Mouse (Mus musculus): ENCODE data around the gene Dus1l. TPM values are rescaled to one million over a fixed set of nuclear protein-coding genes. Genes with fewer than 3 reads are reported as not detected.
A peak's percentile ranks its signal among the peaks of the same experiment; 100 is the strongest.
"Not testable (repeated sequence)": the region's sequence is repeated elsewhere in the genome, so short reads cannot be mapped to it uniquely, and the experiment has no call there.

Gene Dus1l
- polyA plus RNA-seq, 1 experiment from 2014 or later, result 87.0 TPM

GRCm38 (mm10) chr11:120777123-120777522 lies 19.1 kb downstream of the Dus1l start:
- no peak for DNase-seq (ENCODE audit: low spot score)

- peak; percentile 94 for DNase-seq (ENCODE audit: low spot score)
Measured at GRCm38 (mm10) chr11:120775774-120776469, 20.3 kb downstream of the Dus1l start.

GRCm38 (mm10) chr11:120773463-120774190 lies 22.6 kb downstream of the Dus1l start:
- no peak for DNase-seq (ENCODE audit: low spot score)

- DNase-seq (ENCODE audit: low spot score), result no peak
Measured at GRCm38 (mm10) chr11:120772749-120773148, 23.5 kb downstream of the Dus1l start.

GRCm38 (mm10) chr11:120768206-120768605 lies 28.0 kb downstream of the Dus1l start:
- no peak for DNase-seq (ENCODE audit: low spot score)

GRCm38 (mm10) chr11:120767023-120767422 lies 29.2 kb downstream of the Dus1l start:
- DNase-seq (ENCODE audit: low spot score), result not testable (repeated sequence)

- not testable (repeated sequence) for DNase-seq (ENCODE audit: low spot score)
Measured at GRCm38 (mm10) chr11:120763121-120763999, 32.8 kb downstream of the Dus1l start.

- DNase-seq (ENCODE audit: low spot score), result not testable (repeated sequence)
Measured at GRCm38 (mm10) chr11:120762672-120763041, 33.5 kb downstream of the Dus1l start, which contains the start of gene Hmga1b. Gene Hmga1b (plus strand): TSS chr11:120762794.

GRCm38 (mm10) chr11:120761811-120762671 lies 34.2 kb downstream of the Dus1l start:
- DNase-seq (ENCODE audit: low spot score), result no peak

GRCm38 (mm10) chr11:120760236-120760635 lies 36.0 kb downstream of the Dus1l start:
- no peak for DNase-seq (ENCODE audit: low spot score)

GRCm38 (mm10) chr11:120751606-120752005 lies 44.6 kb downstream of the Dus1l start:
- no peak for DNase-seq (ENCODE audit: low spot score)

GRCm38 (mm10) chr11:120749430-120749829 lies 46.8 kb downstream of the Dus1l start:
- peak; percentile 51 for DNase-seq (ENCODE audit: low spot score)

GRCm38 (mm10) chr11:120747974-120748373 lies 48.2 kb downstream of the Dus1l start:
- no peak for DNase-seq (ENCODE audit: low spot score)

GRCm38 (mm10) chr11:120744121-120744701 lies 52.0 kb downstream of the Dus1l start:
- DNase-seq (ENCODE audit: low spot score), result no peak

GRCm38 (mm10) chr11:120740981-120741380 lies 55.2 kb downstream of the Dus1l start:
- DNase-seq (ENCODE audit: low spot score), result no peak

Other genes with a start within 250 kb of the Dus1l start
- 179 and 196 TPM in 2 replicates for gene Mcrip1, start 246.7 kb downstream of the Dus1l start, polyA plus RNA-seq (2015; fragmentation: Nextera tagmentation; extraction: Ambion mirVana)
- 13.7 and 17.1 TPM in 2 replicates for gene Ppp1r27, start 245.3 kb downstream of the Dus1l start, polyA plus RNA-seq (2015; fragmentation: Nextera tagmentation; extraction: Ambion mirVana)
- 254 and 290 TPM in 2 replicates for gene P4hb, start 223.2 kb downstream of the Dus1l start, polyA plus RNA-seq (2015; fragmentation: Nextera tagmentation; extraction: Ambion mirVana)
- 553 and 615 TPM in 2 replicates for gene Arhgdia, start 214.8 kb downstream of the Dus1l start, polyA plus RNA-seq (2015; fragmentation: Nextera tagmentation; extraction: Ambion mirVana)
- 571 and 587 TPM in 2 replicates for gene Alyref, start 198.0 kb downstream of the Dus1l start, polyA plus RNA-seq (2015; fragmentation: Nextera tagmentation; extraction: Ambion mirVana)
- 158 and 179 TPM in 2 replicates for gene Anapc11, start 198.0 kb downstream of the Dus1l start, polyA plus RNA-seq (2015; fragmentation: Nextera tagmentation; extraction: Ambion mirVana)
- gene Npb, start 187.9 kb downstream of the Dus1l start, polyA plus RNA-seq (2015; fragmentation: Nextera tagmentation; extraction: Ambion mirVana), result 1.6 and 2.1 TPM in 2 replicates
- gene Pcyt2, start 178.5 kb downstream of the Dus1l start, polyA plus RNA-seq (2015; fragmentation: Nextera tagmentation; extraction: Ambion mirVana), result 113 and 114 TPM in 2 replicates
- gene Sirt7, start 171.2 kb downstream of the Dus1l start, polyA plus RNA-seq (2015; fragmentation: Nextera tagmentation; extraction: Ambion mirVana), result 100 and 108 TPM in 2 replicates
- 16.5 and 18.7 TPM in 2 replicates for gene Mafg, start 162.8 kb downstream of the Dus1l start, polyA plus RNA-seq (2015; fragmentation: Nextera tagmentation; extraction: Ambion mirVana)
- gene Pycr1, start 152.6 kb downstream of the Dus1l start, polyA plus RNA-seq (2015; fragmentation: Nextera tagmentation; extraction: Ambion mirVana), result 1.7 and 2.9 TPM in 2 replicates
- gene Myadml2, start 148.2 kb downstream of the Dus1l start, polyA plus RNA-seq (2015; fragmentation: Nextera tagmentation; extraction: Ambion mirVana), result 0.56 and 0.86 TPM in 2 replicates
- gene Notum, start 135.2 kb downstream of the Dus1l start, polyA plus RNA-seq (2015; fragmentation: Nextera tagmentation; extraction: Ambion mirVana), result 0.18 TPM in 1 of 2 replicates, not detected in the other
- 116 and 120 TPM in 2 replicates for gene Aspscr1, start 123.4 kb downstream of the Dus1l start, polyA plus RNA-seq (2015; fragmentation: Nextera tagmentation; extraction: Ambion mirVana)
- gene Cenpx, start 82.7 kb downstream of the Dus1l start, polyA plus RNA-seq (2015; fragmentation: Nextera tagmentation; extraction: Ambion mirVana), result 191 and 212 TPM in 2 replicates
- 32.6 and 33.5 TPM in 2 replicates for gene Lrrc45, start 82.5 kb downstream of the Dus1l start, polyA plus RNA-seq (2015; fragmentation: Nextera tagmentation; extraction: Ambion mirVana)
- gene Rac3, start 74.9 kb downstream of the Dus1l start, polyA plus RNA-seq (2015; fragmentation: Nextera tagmentation; extraction: Ambion mirVana), result 16.6 and 17.4 TPM in 2 replicates
- 78.7 and 80.4 TPM in 2 replicates for gene Dcxr, start 69.1 kb downstream of the Dus1l start, polyA plus RNA-seq (2015; fragmentation: Nextera tagmentation; extraction: Ambion mirVana)
- 179 and 229 TPM in 2 replicates for gene Cbr2, start 64.3 kb downstream of the Dus1l start, polyA plus RNA-seq (2015; fragmentation: Nextera tagmentation; extraction: Ambion mirVana)
- 9.7 and 11.5 TPM in 2 replicates for gene Hmga1b, start 33.6 kb downstream of the Dus1l start, polyA plus RNA-seq (2015; fragmentation: Nextera tagmentation; extraction: Ambion mirVana)
- gene Rfng, start 12.2 kb downstream of the Dus1l start, polyA plus RNA-seq (2015; fragmentation: Nextera tagmentation; extraction: Ambion mirVana), result 23.7 and 30.1 TPM in 2 replicates
- 130 and 134 TPM in 2 replicates for gene Gps1, start 12.1 kb downstream of the Dus1l start, polyA plus RNA-seq (2015; fragmentation: Nextera tagmentation; extraction: Ambion mirVana)
- 22.3 and 25.3 TPM in 2 replicates for gene Fasn, start 28.1 kb upstream of the Dus1l start, polyA plus RNA-seq (2015; fragmentation: Nextera tagmentation; extraction: Ambion mirVana)
- gene Ccdc57, start 136.5 kb upstream of the Dus1l start, polyA plus RNA-seq (2015; fragmentation: Nextera tagmentation; extraction: Ambion mirVana), result 1.9 and 2.2 TPM in 2 replicates
- 5.2 and 5.5 TPM in 2 replicates for gene Slc16a3, start 152.1 kb upstream of the Dus1l start, polyA plus RNA-seq (2015; fragmentation: Nextera tagmentation; extraction: Ambion mirVana)
- gene Csnk1d, start 194.9 kb upstream of the Dus1l start, polyA plus RNA-seq (2015; fragmentation: Nextera tagmentation; extraction: Ambion mirVana), result 77.6 and 85.8 TPM in 2 replicates
- gene Cd7, start 243.0 kb upstream of the Dus1l start, polyA plus RNA-seq (2015; fragmentation: Nextera tagmentation; extraction: Ambion mirVana), result 17.9 and 25.7 TPM in 2 replicates